23 mouse cellular contexts compared by ENCODE assay signal in the genomic region with DNA sequence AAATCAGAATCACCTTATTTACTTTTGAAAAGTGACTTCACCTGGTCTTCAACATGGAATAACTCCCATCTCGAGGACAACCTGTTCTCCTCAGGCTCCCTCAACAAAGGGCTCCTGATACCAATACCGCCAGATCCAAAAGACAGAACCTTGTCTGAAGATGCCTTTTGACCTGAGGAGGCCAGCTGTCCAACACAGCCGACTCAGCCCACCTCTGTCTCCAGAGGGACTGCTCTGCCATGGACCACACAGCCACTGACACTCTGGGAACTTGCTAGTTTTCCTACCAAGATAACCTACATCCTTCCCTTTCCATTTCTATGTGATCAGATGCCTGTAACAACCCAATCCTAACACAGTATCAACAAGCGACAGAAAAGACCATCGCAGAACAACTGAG.
"Had no signal": no experiment of that assay in that cellular context is flagged by ENCODE, and none has a peak within 500 bp of the region (broad histone marks: within the 10 kb centered on the region; RNA-seq: fewer than 3 reads in every experiment).

No protein-coding gene starts in this region.

- H3K9ac ChIP-seq: heart, embryonic 12.5 days; hindbrain, embryonic 13.5 days; hindbrain, embryonic 15.5 days; kidney, embryonic 15.5 days; limb, embryonic 13.5 days; limb, embryonic 15.5 days; liver, embryonic 12.5 days; liver, embryonic 14.5 days had no signal

- DNase-seq: gastrocnemius, postnatal 14 days; gastrocnemius, postnatal 36 days; heart, adult 18-20 months; heart, postnatal 10 days; kidney, adult 11 months; kidney, adult 2 months; kidney, adult 9 months; kidney, postnatal 14 days; kidney, postnatal 36 days; layer of hippocampus, adult 9-11 months; layer of hippocampus, postnatal 36 days had no signal

- H3K9me3 ChIP-seq: heart, embryonic 10.5 days; heart, embryonic 12.5 days; hindbrain, embryonic 13.5 days; hindbrain, embryonic 15.5 days; kidney, embryonic 15.5 days; limb, embryonic 13.5 days; limb, embryonic 15.5 days; liver, embryonic 12.5 days had no signal

- H3K27ac ChIP-seq: heart, embryonic 10.5 days; hindbrain, embryonic 13.5 days; hindbrain, embryonic 15.5 days; hindbrain, postnatal 0 days; kidney, embryonic 15.5 days; kidney, postnatal 0 days; limb, embryonic 13.5 days; limb, embryonic 15.5 days; liver, embryonic 12.5 days; liver, embryonic 14.5 days had no signal

- H3K4me1 ChIP-seq: heart, embryonic 10.5 days; heart, embryonic 12.5 days; hindbrain, embryonic 13.5 days; hindbrain, embryonic 15.5 days; kidney, embryonic 15.5 days; liver, embryonic 12.5 days had no signal

- H3K27me3 ChIP-seq: hindbrain, embryonic 13.5 days; hindbrain, embryonic 15.5 days; kidney, embryonic 15.5 days; limb, embryonic 15.5 days; liver, embryonic 12.5 days had no signal

- ATAC-seq: hindbrain, postnatal 0 days; intestine, embryonic 16.5 days; liver, embryonic 12.5 days had no signal

- H3K36me3 ChIP-seq: heart, embryonic 10.5 days; heart, embryonic 12.5 days; hindbrain, embryonic 13.5 days; hindbrain, embryonic 15.5 days; kidney, embryonic 15.5 days; limb, embryonic 13.5 days; limb, embryonic 15.5 days; liver, embryonic 12.5 days had no signal

- H3K4me2 ChIP-seq: heart, embryonic 12.5 days; hindbrain, embryonic 13.5 days; hindbrain, embryonic 15.5 days; kidney, embryonic 15.5 days; limb, embryonic 13.5 days; limb, embryonic 15.5 days; liver, embryonic 12.5 days had no signal

- H3K4me3 ChIP-seq: heart, embryonic 10.5 days; heart, embryonic 12.5 days; hindbrain, embryonic 13.5 days; hindbrain, embryonic 15.5 days; kidney, embryonic 15.5 days; limb, embryonic 13.5 days; limb, embryonic 15.5 days; liver, embryonic 12.5 days had no signal
